Mouse (Mus musculus) embryonic facial prominence, embryonic 15.5 days (tissue): ENCODE measurements around the gene Tcf7. TPM values are rescaled to one million over a fixed set of nuclear protein-coding genes. Genes with fewer than 3 reads are reported as not detected.

ENCODE experiments used
- ATAC-seq: fragments of 200-750 bp; cut with Nextera tagmentation; 2 replicates; pipeline ENCODE4 v1.8.0; 2017; ENCODE audit warnings: low read depth, moderate TSS enrichment; ENCODE audit not compliant: insufficient number of reproducible peaks, low FRiP score, low TSS enrichment
- H3K27ac ChIP-seq: fragments of 300-500 bp; sonication (generic); replicated peaks from 2 replicates; pipeline ENCODE4 v1.5.1; 2015; ENCODE audit warnings: mild to moderate bottlenecking, inconsistent platforms
- H3K27me3 ChIP-seq: fragments of 300-500 bp; sonication (generic); 2 replicates; pipeline ENCODE4 v1.6.1; 2015; ENCODE audit warnings: inconsistent platforms
- H3K36me3 ChIP-seq: fragments of 300-500 bp; sonication (generic); 2 replicates; pipeline ENCODE4 v1.6.1; 2015; ENCODE audit warnings: mild to moderate bottlenecking, inconsistent platforms
- H3K4me1 ChIP-seq: fragments of 300-500 bp; sonication (generic); 2 replicates; pipeline ENCODE4 v1.6.1; 2015; ENCODE audit warnings: inconsistent platforms
- H3K4me2 ChIP-seq: fragments of 300-500 bp; sonication (generic); replicated peaks from 2 replicates; pipeline ENCODE4 v1.6.1; 2015; ENCODE audit warnings: mild to moderate bottlenecking, inconsistent platforms
- H3K4me3 ChIP-seq: fragments of 300-500 bp; sonication (generic); replicated peaks from 2 replicates; pipeline ENCODE4 v1.5.1; 2015; ENCODE audit warnings: mild to moderate bottlenecking, inconsistent platforms
- H3K9ac ChIP-seq: fragments of 300-500 bp; sonication (generic); 2 replicates; pipeline ENCODE4 v1.6.1; 2015; ENCODE audit warnings: inconsistent platforms
- H3K9me3 ChIP-seq: fragments of 300-500 bp; sonication (generic); replicated peaks from 2 replicates; pipeline ENCODE4 v1.6.1; 2016; ENCODE audit warnings: inconsistent platforms
- WGBS: fragments of 180-500 bp; shearing (Covaris S2); methylation state at CpG from one replicate; pipeline ENCODE4 v1.1.7; 2015; 5-methylcytosine and 5-hydroxymethylcytosine counted together
- polyA plus RNA-seq: library from polyadenylated mRNA; unstranded; fragments of >200 nt; fragmentation: Nextera tagmentation; extraction: Ambion mirVana; gene quantifications from 2 replicates; pipeline ENCODE4 v1.2.1, GENCODE M21; 2015

Tcf7 gene
- polyA plus RNA-seq, 1 experiment from 2014 or later, result 22.6 TPM

DNA sequence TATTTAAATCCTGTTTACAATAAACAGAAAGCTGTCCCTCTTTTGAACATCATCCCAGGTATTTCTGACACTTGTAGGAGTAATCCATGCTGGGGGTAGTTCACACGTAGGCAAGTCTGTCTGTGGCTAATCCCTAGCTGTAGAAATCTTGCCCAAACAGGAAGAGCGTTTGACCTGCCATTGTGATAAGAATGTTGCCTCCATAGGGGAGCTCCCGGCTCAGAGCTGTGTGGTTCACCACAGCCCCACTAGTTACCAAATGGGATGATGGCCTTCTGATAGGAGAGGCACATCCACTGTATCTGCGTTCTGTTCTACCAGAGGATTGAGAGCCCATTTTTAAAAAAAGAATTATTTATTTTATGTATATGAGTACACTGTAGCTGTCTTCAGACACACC, 22.5 kb upstream of the Tcf7 start:
- Histone ChIP-seq H3K9ac (no peak overlapping the region), H3K4me2 (no peak overlapping the region), H3K4me1 (0 out of 2 replicates have a peak, but pooled peaks cover 4% of the 10 kb centered on the region), H3K27me3 (no peaks in the 10 kb centered on the region), H3K27ac (no peak overlapping the region), H3K9me3 (no peaks in the 10 kb centered on the region), H3K36me3 (no peaks in the 10 kb centered on the region), H3K4me3 (no peak overlapping the region)
- WGBS, result 55% methylated on average over 4 of the region's 4 CpGs
- no peak for ATAC-seq

DNA sequence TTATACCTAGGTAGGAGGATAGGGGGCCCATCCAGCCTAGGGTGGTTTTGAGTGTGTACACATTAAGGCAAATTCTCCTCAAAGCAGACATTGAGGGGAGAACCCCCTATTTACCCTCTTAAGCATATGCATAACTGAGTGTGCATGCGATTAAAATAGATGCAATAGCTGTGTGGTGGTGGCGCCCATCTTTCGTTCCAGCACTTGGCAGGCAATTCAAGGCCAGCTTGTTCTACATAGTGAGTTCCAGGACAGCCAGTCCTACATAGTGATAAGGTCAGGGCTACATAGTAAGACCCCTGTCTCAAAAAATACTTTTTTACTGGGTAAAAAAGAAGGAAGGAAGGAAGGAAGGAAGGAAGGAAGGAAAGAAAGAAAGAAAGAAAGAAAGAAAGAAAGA, 19.9 kb upstream of the Tcf7 start:
- Histone ChIP-seq H3K9ac (no peak overlapping the region), H3K27me3 (no peaks in the 10 kb centered on the region), H3K9me3 (no peaks in the 10 kb centered on the region), H3K4me2 (no peak overlapping the region), H3K4me3 (no peak overlapping the region), H3K4me1 (no peaks in the 10 kb centered on the region), H3K36me3 (no peaks in the 10 kb centered on the region), H3K27ac (no peak overlapping the region)
- no peak for ATAC-seq
- 84% methylated on average over 3 of the region's 3 CpGs for WGBS

DNA sequence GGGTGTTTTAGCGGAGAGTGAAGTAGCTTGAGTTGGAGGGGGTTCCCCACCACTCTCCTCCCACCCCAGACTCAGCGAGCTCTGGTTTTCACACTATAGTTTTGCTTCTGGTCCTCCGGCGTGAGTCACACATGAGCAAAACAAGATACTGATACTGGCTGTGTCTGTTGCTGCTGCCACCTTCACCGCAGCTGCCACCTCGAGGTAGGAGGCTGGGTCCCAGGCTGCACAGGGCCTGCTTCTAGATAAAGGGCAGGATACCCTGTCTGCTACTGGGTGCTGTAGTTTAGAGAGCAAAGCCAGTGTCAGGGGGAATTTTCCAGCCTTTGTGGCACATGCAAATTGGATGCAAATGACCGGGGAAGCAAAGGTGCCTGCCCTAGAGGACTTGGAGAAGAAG, 16.9 kb upstream of the Tcf7 start:
- H3K27me3 ChIP-seq, result no peaks in the 10 kb centered on the region
- no peaks in the 10 kb centered on the region for H3K4me1 ChIP-seq
- no peaks in the 10 kb centered on the region for H3K9me3 ChIP-seq
- H3K36me3 ChIP-seq, result no peaks in the 10 kb centered on the region
- ATAC-seq, result no peak
- H3K27ac ChIP-seq, result no peak overlapping the region
- H3K4me2 ChIP-seq, result no peak overlapping the region
- no peak overlapping the region for H3K4me3 ChIP-seq
- H3K9ac ChIP-seq, result no peak overlapping the region
- WGBS, result 62% methylated on average over 7 of the region's 7 CpGs

DNA sequence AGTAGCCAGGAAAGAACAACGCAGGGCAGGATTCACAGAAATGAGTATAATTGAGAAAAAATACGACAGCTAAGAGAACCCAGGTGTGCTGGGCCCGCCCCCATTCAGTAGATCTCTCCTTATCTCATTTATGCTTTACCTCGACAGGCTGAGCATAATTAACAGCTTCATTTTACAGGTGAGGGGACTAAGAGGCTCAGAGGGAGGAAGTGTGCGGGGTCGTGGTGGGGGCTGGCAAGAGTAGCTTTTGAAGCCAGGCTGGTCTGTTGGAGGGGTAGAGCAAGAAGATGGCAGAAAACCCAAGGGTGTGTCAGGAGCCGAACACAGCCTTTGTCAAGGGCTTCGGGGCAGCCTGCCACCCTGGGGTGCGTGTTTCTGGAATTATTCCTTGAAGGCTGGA, 16.1 kb upstream of the Tcf7 start:
- Histone ChIP-seq H3K9me3 (no peaks in the 10 kb centered on the region), H3K4me2 (no peak overlapping the region), H3K27me3 (no peaks in the 10 kb centered on the region), H3K27ac (no peak overlapping the region), H3K4me1 (no peaks in the 10 kb centered on the region), H3K9ac (no peak overlapping the region), H3K4me3 (no peak overlapping the region), H3K36me3 (no peaks in the 10 kb centered on the region)
- no peak for ATAC-seq
- WGBS, result 65% methylated on average over 9 of the region's 9 CpGs

DNA sequence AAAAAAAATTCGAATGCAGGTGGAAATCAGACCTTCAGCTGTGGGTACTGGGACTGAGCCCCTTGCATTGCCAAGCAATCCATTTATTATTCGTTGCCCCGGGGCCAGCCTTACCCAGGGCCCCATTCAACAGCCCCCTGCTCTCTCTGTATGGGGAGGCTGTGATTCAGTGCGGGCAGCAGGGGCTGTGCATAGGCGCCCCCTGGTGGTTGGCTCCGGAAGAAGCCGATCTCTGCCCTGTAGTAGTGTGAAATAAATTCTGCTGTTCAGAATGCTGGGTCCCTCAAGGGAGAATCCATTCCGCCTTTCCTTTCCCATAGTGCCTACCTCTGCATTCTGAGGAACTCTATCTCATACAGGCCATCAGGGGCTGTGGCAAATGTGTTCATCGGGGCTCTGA, 14.5 kb upstream of the Tcf7 start:
- ATAC-seq, result 0 out of 2 replicates have a peak, but pooled peaks have one; percentile 29
- WGBS, result 14% methylated on average over 9 of the region's 9 CpGs
- Histone ChIP-seq H3K4me3 (no peak overlapping the region), H3K36me3 (no peaks in the 10 kb centered on the region), H3K9ac (no peak overlapping the region), H3K27ac (no peak overlapping the region), H3K4me2 (no peak overlapping the region), H3K9me3 (no peaks in the 10 kb centered on the region), H3K27me3 (no peaks in the 10 kb centered on the region), H3K4me1 (no peaks in the 10 kb centered on the region)

DNA sequence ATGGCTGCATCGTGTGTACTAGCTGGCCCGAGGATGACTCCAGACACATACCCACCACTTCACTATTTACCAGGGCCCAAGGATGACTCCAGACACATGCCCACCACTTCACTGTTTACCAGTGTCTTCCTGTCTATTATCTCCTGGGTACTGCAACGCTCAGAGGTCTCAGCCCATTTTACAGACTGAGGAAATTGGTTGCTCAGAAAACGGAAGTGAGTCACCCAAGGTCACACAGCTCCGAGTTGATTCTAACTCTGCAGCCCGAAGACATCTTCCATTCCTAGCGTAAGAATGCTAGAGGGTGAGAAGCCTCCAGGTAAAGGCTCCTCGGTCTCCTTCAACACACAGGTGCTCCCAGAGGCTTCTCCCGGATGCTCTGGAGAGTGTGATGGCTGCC, 11.3 kb upstream of the Tcf7 start:
- ATAC-seq, result no peak
- Histone ChIP-seq H3K27ac (no peak overlapping the region), H3K36me3 (no peaks in the 10 kb centered on the region), H3K9ac (no peak overlapping the region), H3K4me1 (no peaks in the 10 kb centered on the region), H3K9me3 (no peaks in the 10 kb centered on the region), H3K27me3 (no peaks in the 10 kb centered on the region), H3K4me2 (no peak overlapping the region), H3K4me3 (no peak overlapping the region)
- 83% methylated on average over 9 of the region's 9 CpGs for WGBS

DNA sequence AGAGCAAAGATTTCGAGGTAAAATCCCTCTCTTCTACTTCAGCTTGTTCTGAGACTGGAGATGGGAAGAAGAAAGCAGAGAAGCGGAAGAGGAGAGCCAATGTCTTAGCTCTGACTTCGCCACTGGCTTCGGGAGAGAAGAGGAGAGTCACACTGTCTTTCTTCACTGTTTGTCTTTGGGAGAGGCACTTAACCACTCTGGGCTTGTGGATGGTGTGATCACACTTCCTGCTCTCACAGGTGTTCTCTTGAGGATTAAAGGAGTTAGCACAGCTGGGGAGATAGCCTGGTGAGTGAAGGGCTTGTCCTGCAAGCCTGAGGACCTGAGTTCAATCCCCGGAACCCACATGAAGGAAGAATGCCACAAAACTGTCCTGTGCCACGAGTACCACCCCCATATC, 10.1 kb upstream of the Tcf7 start:
- ATAC-seq, result no peak
- Histone ChIP-seq H3K9ac (no peak overlapping the region), H3K4me3 (no peak overlapping the region), H3K27ac (no peak overlapping the region), H3K9me3 (no peaks in the 10 kb centered on the region), H3K4me1 (no peaks in the 10 kb centered on the region), H3K36me3 (no peaks in the 10 kb centered on the region), H3K27me3 (no peaks in the 10 kb centered on the region), H3K4me2 (no peak overlapping the region)
- 72% methylated on average over 6 of the region's 6 CpGs for WGBS

DNA sequence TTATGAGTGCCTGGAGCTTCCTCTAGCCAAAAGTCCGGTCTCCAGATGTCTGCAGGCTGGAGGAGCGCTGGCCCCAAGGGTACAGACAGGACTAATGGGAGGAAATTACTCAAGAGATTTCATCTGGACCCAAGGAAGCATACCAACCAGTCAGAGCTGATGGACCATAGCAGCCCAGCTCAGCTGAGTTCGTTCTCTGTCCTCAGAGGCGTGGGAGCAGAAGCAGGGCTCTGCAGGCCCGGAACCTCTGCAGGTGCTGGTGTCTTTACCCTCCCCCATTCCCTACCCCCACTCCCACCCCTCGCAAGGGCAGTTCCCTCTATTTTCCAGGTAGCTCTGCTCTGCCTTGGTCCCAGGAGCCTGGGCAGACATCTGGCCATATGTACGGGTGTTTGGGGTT, 9.5 kb upstream of the Tcf7 start:
- H3K36me3 ChIP-seq, result no peaks in the 10 kb centered on the region
- ATAC-seq, result no peak
- WGBS, result 64% methylated on average over 7 of the region's 7 CpGs
- H3K4me2 ChIP-seq, result no peak overlapping the region
- no peak overlapping the region for H3K27ac ChIP-seq
- no peaks in the 10 kb centered on the region for H3K4me1 ChIP-seq
- H3K9me3 ChIP-seq, result no peaks in the 10 kb centered on the region
- no peak overlapping the region for H3K4me3 ChIP-seq
- H3K27me3 ChIP-seq, result no peaks in the 10 kb centered on the region
- H3K9ac ChIP-seq, result no peak overlapping the region

DNA sequence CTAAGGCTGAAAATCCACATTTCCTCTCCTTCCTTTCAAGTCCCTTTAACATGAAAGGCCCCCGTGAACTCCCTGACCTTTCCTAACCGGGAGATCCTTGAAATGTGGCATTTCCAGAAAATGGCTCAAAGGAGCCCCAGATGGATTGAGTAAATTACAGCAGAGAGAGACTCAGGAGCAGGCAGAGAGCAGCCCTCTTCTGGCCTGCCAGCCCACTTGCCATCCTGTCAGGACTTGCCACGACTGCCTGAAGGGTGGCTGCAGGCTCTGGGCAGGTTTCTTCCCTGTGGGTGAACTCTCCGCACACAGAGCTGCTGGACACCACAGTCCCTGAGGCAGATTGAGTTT, 4.1 kb upstream of the Tcf7 start:
- Histone ChIP-seq H3K27me3 (peaks cover 15% of the 10 kb centered on the region), H3K9ac (no peak overlapping the region), H3K4me1 (peaks cover 32% of the 10 kb centered on the region), H3K9me3 (no peaks in the 10 kb centered on the region), H3K4me2 (no peak overlapping the region), H3K27ac (no peak overlapping the region), H3K36me3 (no peaks in the 10 kb centered on the region), H3K4me3 (no peak overlapping the region)
- WGBS, result 13% methylated on average over 4 of the region's 4 CpGs
- no peak for ATAC-seq

DNA sequence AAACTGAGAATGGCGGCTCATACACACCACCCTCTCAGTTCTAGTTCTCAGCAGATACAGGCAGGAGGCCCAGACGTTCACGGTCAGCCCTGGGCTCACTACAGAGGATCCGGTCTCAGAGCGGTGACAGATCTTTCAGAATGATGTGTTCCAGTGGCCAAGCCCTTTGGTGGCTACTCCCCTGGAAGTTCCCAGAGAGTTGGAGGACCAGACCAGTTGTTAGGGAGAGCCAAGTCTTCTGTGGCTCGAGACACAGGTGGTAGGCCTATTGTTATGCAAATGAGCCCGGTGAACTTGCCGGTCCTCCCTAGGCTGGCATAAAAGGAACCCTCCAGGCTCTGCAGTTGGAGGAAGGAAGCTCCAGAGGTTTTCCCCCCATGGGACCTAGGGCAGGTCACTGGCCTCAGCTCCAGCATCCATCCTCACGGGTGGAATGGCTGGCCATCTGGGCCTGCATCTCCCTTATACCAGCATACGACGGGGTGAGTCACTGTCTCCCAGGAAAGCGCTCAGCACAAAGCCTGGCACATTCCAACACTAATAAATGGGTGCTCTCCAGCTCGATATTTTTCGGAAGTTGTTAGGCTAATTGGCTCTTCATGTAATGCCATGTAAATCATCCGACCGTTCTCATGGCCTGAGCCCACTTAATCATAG, 3.6 kb upstream of the Tcf7 start:
- Histone ChIP-seq H3K9me3 (no peaks in the 10 kb centered on the region), H3K4me3 (no peak overlapping the region), H3K27me3 (peaks cover 16% of the 10 kb centered on the region), H3K4me2 (no peak overlapping the region), H3K27ac (no peak overlapping the region), H3K9ac (no peak overlapping the region), H3K4me1 (peaks cover 32% of the 10 kb centered on the region), H3K36me3 (no peaks in the 10 kb centered on the region)
- no peak for ATAC-seq
- WGBS, result 31% methylated on average over 16 of the region's 16 CpGs

DNA sequence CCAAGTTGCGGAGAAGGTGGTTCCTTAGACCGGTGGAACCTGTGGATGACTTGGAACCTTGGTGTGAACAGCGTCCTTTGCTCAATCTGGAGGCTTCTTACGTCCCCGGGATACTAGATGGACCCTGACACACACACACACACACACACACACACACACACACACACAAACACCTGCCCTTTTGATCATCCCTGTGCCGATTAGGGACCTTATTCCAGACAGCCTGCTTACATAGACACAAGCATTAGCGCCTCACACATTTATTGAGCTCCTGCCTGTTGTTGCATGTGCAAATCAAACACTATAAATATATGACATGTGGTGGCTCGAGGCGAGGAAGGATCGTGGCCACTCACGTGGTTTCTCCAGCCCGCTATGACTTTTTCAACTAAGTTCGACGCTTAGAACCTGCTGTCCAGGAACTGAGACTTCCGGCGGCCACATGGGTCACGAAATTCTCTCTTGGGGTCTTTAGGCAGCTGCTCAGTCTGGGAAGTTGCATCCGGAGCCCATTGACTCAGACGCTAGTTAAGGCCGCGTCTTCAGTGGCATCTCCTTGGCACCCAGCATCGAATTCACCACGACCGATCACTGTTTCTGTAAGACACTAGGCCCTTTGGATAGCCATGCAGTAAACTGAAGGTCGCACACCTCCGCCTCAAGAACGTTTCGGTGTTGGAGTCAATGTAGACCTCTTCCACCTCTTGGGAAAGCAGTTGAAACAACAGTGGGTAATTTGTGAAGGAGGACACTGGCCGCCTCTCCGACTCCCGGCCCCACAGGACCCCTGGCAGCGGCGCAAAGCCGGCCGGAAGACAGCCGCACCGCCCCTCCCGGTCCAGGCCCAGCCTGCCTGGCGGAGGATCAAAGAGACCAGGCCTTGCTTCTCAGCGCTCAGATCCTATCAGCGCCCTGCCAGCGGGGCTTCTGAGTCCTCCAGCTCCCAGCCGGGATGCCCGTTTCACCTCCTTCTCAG, 1.1 kb upstream of the Tcf7 start:
- peaks cover 16% of the 10 kb centered on the region for H3K27me3 ChIP-seq
- no peak overlapping the region for H3K27ac ChIP-seq
- WGBS, result 9% methylated on average over 44 of the region's 44 CpGs
- H3K9ac ChIP-seq, result no peak overlapping the region
- peak overlapping the region; percentile 70 for H3K4me3 ChIP-seq
- H3K36me3 ChIP-seq, result no peaks in the 10 kb centered on the region
- no peaks in the 10 kb centered on the region for H3K9me3 ChIP-seq
- no peak; the same call in 1 of the 2 replicates for ATAC-seq
- H3K4me2 ChIP-seq, result peak overlapping the region; percentile 98
- H3K4me1 ChIP-seq, result peaks cover 32% of the 10 kb centered on the region
